Mouse (Mus musculus) midbrain, embryonic 11.5 days (tissue): ENCODE measurements around the gene Gtpbp1. TPM values are rescaled to one million over a fixed set of nuclear protein-coding genes. Genes with fewer than 3 reads are reported as not detected.

Experiments used
- ATAC-seq: fragments of 200-750 bp; cut with Nextera tagmentation; 2 replicates; pipeline ENCODE4 v1.8.0; 2017; ENCODE audit warnings: moderate TSS enrichment, moderate library complexity; ENCODE audit not compliant: low FRiP score
- DNase-seq: peaks from one replicate; pipeline ENCODE4 v3.0.0; 2015; ENCODE audit warnings: low spot score; ENCODE audit errors: missing footprints
- H3K27ac ChIP-seq: fragments of 300-500 bp; sonication (generic); 2 replicates; pipeline ENCODE4 v1.5.1; 2014; ENCODE audit warnings: low read depth, low read length
- H3K27me3 ChIP-seq: fragments of 300-500 bp; sonication (generic); 2 replicates; pipeline ENCODE4 v1.6.1; 2014; ENCODE audit warnings: mild to moderate bottlenecking, low read length, moderate library complexity, mixed read lengths; ENCODE audit not compliant: control insufficient read depth, insufficient read depth
- H3K36me3 ChIP-seq: fragments of 300-500 bp; sonication (generic); 2 replicates; pipeline ENCODE4 v1.6.1; 2014; ENCODE audit warnings: mild to moderate bottlenecking, low read length, moderate library complexity, mixed read lengths; ENCODE audit not compliant: control insufficient read depth, insufficient read depth
- H3K4me1 ChIP-seq: fragments of 300-500 bp; sonication (generic); 2 replicates; pipeline ENCODE4 v1.6.1; 2014; ENCODE audit warnings: low read length; ENCODE audit not compliant: control insufficient read depth, insufficient read depth
- H3K4me2 ChIP-seq: fragments of 300-500 bp; sonication (generic); 2 replicates; pipeline ENCODE4 v1.6.1; 2014; ENCODE audit warnings: mild to moderate bottlenecking, moderate library complexity
- H3K4me3 ChIP-seq: fragments of 300-500 bp; sonication (generic); 2 replicates; pipeline ENCODE4 v1.5.1; 2014; ENCODE audit warnings: low read depth, low read length
- H3K9ac ChIP-seq: fragments of 300-500 bp; sonication (generic); 2 replicates; pipeline ENCODE4 v1.6.1; 2014; ENCODE audit warnings: low read length
- H3K9me3 ChIP-seq: fragments of 300-500 bp; sonication (generic); 2 replicates; pipeline ENCODE4 v1.6.1; 2016; ENCODE audit warnings: low read length; ENCODE audit not compliant: control insufficient read depth
- WGBS: fragments of 180-500 bp; shearing (Covaris S2); extraction: QIAGEN DNeasy Blood & Tissue Kit; methylation state at CpG from one replicate; pipeline ENCODE4 v1.1.7; 2014; 5-methylcytosine and 5-hydroxymethylcytosine counted together
- polyA plus RNA-seq: library from polyadenylated mRNA; unstranded; fragments of >200 nt; fragmentation: Nextera tagmentation; extraction: Ambion mirVana; gene quantifications from 2 replicates; pipeline ENCODE4 v1.2.1, GENCODE M21; 2014

Gtpbp1 gene
- polyA plus RNA-seq, 1 experiment from 2014 or later, result 37.5 TPM

- H3K4me2 ChIP-seq, result no peak overlapping the region
- H3K4me3 ChIP-seq, result no peak overlapping the region
- ATAC-seq (no peak), DNase-seq (no peak)
- no peaks in the 10 kb centered on the region for H3K9me3 ChIP-seq
- H3K27ac ChIP-seq, result no peak overlapping the region
- H3K27me3 ChIP-seq, result no peaks in the 10 kb centered on the region
- H3K36me3 ChIP-seq, result no peaks in the 10 kb centered on the region
- no peak overlapping the region for H3K9ac ChIP-seq
- WGBS, result 85% methylated on average over 4 of the region's 4 CpGs
- peaks cover 18% of the 10 kb centered on the region for H3K4me1 ChIP-seq
Measured at GRCm38 (mm10) chr15:79681973-79682372, 8.7 kb upstream of the Gtpbp1 start.

- ATAC-seq (no peak), DNase-seq (no peak)
- no peak overlapping the region for H3K4me2 ChIP-seq
- H3K9me3 ChIP-seq, result no peaks in the 10 kb centered on the region
- WGBS, result 87% methylated on average over 6 of the region's 6 CpGs
- no peaks in the 10 kb centered on the region for H3K27me3 ChIP-seq
- no peak overlapping the region for H3K4me3 ChIP-seq
- no peaks in the 10 kb centered on the region for H3K36me3 ChIP-seq
- no peak overlapping the region for H3K9ac ChIP-seq
- no peak overlapping the region for H3K27ac ChIP-seq
- H3K4me1 ChIP-seq, result peaks cover 18% of the 10 kb centered on the region
Measured at GRCm38 (mm10) chr15:79683146-79683545, 7.5 kb upstream of the Gtpbp1 start.

- DNase-seq (no peak), ATAC-seq (no peak)
- H3K27ac ChIP-seq, result no peak overlapping the region
- H3K36me3 ChIP-seq, result no peaks in the 10 kb centered on the region
- H3K9me3 ChIP-seq, result no peaks in the 10 kb centered on the region
- H3K4me1 ChIP-seq, result peaks cover 21% of the 10 kb centered on the region
- WGBS, result 78% methylated on average over 19 of the region's 19 CpGs
- H3K9ac ChIP-seq, result peak overlapping the region; percentile 12; the same call in 1 of the 2 replicates
- no peak overlapping the region for H3K4me3 ChIP-seq
- no peaks in the 10 kb centered on the region for H3K27me3 ChIP-seq
- no peak overlapping the region for H3K4me2 ChIP-seq
Measured at GRCm38 (mm10) chr15:79683707-79684465, 6.8 kb upstream of the Gtpbp1 start.

- Histone ChIP-seq H3K9me3 (no peaks in the 10 kb centered on the region), H3K4me3 (no peak overlapping the region), H3K27ac (no peak overlapping the region), H3K36me3 (no peaks in the 10 kb centered on the region), H3K4me1 (peaks cover 23% of the 10 kb centered on the region), H3K4me2 (peak overlapping the region; percentile 66; the same call in 1 of the 2 replicates), H3K27me3 (no peaks in the 10 kb centered on the region), H3K9ac (peak overlapping the region; percentile 2; the same call in 1 of the 2 replicates)
- ATAC-seq (no peak), DNase-seq (no peak)
- 92% methylated on average over 6 of the region's 6 CpGs for WGBS
Measured at GRCm38 (mm10) chr15:79684616-79685015, 6.0 kb upstream of the Gtpbp1 start.

- Histone ChIP-seq H3K9ac (peak overlapping the region; percentile 84; the same call in 1 of the 2 replicates), H3K9me3 (no peaks in the 10 kb centered on the region), H3K27me3 (no peaks in the 10 kb centered on the region), H3K4me3 (peak overlapping the region; percentile 79; the same call in 1 of the 2 replicates), H3K36me3 (no peaks in the 10 kb centered on the region), H3K4me1 (peaks cover 27% of the 10 kb centered on the region), H3K4me2 (peak overlapping the region; percentile 66), H3K27ac (no peak overlapping the region)
- no peak for ATAC-seq
- 62% methylated on average over 6 of the region's 6 CpGs for WGBS
- DNase-seq, result no peak
Measured at GRCm38 (mm10) chr15:79685141-79685641, 5.5 kb upstream of the Gtpbp1 start.

- H3K9ac ChIP-seq, result peak overlapping the region; percentile 84
- no peak overlapping the region for H3K27ac ChIP-seq
- H3K9me3 ChIP-seq, result no peaks in the 10 kb centered on the region
- peak overlapping the region; percentile 79 for H3K4me3 ChIP-seq
- 22% methylated on average over 15 of the region's 15 CpGs for WGBS
- DNase-seq (no peak), ATAC-seq (no peak)
- no peaks in the 10 kb centered on the region for H3K27me3 ChIP-seq
- peaks cover 27% of the 10 kb centered on the region for H3K4me1 ChIP-seq
- H3K36me3 ChIP-seq, result no peaks in the 10 kb centered on the region
- H3K4me2 ChIP-seq, result peak overlapping the region; percentile 66
Measured at GRCm38 (mm10) chr15:79686046-79686869, 4.4 kb upstream of the Gtpbp1 start.

- H3K27me3 ChIP-seq, result no peaks in the 10 kb centered on the region
- no peaks in the 10 kb centered on the region for H3K36me3 ChIP-seq
- peaks cover 36% of the 10 kb centered on the region for H3K4me1 ChIP-seq
- peak overlapping the region; percentile 84 for H3K9ac ChIP-seq
- H3K9me3 ChIP-seq, result no peaks in the 10 kb centered on the region
- no peak for ATAC-seq
- H3K27ac ChIP-seq, result peak overlapping the region; percentile 17; the same call in 1 of the 2 replicates
- DNase-seq, result peak; percentile 96
- peak overlapping the region; percentile 79 for H3K4me3 ChIP-seq
- peak overlapping the region; percentile 66 for H3K4me2 ChIP-seq
- 0% methylated on average over 29 of the region's 33 CpGs for WGBS
Measured at GRCm38 (mm10) chr15:79687175-79687574, 3.5 kb upstream of the Gtpbp1 start.

- H3K27me3 ChIP-seq, result no peaks in the 10 kb centered on the region
- H3K4me2 ChIP-seq, result peak within 1 kb of the TSS; percentile 66
- peak; percentile 100 for DNase-seq
- peak within 1 kb of the TSS; percentile 85 for H3K27ac ChIP-seq
- under 1% methylated on average over 63 of the region's 72 CpGs for WGBS
- no peaks in the 10 kb centered on the region for H3K9me3 ChIP-seq
- H3K36me3 ChIP-seq, result no peaks in the 10 kb centered on the region
- H3K4me1 ChIP-seq, result peaks cover 40% of the 10 kb centered on the region
- H3K4me3 ChIP-seq, result peak within 1 kb of the TSS; percentile 79
- H3K9ac ChIP-seq, result peak within 1 kb of the TSS; percentile 84
- ATAC-seq, result peak; percentile 61
Measured at GRCm38 (mm10) chr15:79687646-79688267, 2.9 kb upstream of the Gtpbp1 start, which contains the start of gene Josd1. Josd1 (minus strand) TSS chr15:79687919.
